Mouse (Mus musculus) E14TG2a.4 (cell line): ENCODE data around the gene Sept11.
A peak's percentile ranks its signal among the peaks of the same experiment; 100 is the strongest.

Source experiments
- H3K27me3 ChIP-seq: 2 replicates; pipeline ENCODE4 v1.6.1; 2014; ENCODE audit warnings: low read length, control low read depth; ENCODE audit not compliant: insufficient read depth
- H3K36me3 ChIP-seq: 2 replicates; pipeline ENCODE4 v1.6.1; 2014; ENCODE audit warnings: low read length, control low read depth; ENCODE audit not compliant: insufficient read depth
- H3K4me1 ChIP-seq: replicated peaks from 2 replicates; pipeline ENCODE4 v1.6.1; 2014; ENCODE audit warnings: low read depth, low read length, control low read depth
- H3K4me3 ChIP-seq: replicated peaks from 2 replicates; pipeline ENCODE4 v1.5.1; 2014; ENCODE audit warnings: mild to moderate bottlenecking, low read length
- H3K9me3 ChIP-seq: 2 replicates; pipeline ENCODE4 v1.6.1; 2014; ENCODE audit warnings: low read length, control low read depth
- CTCF ChIP-seq: conservative IDR thresholded peaks from 2 replicates; pipeline ENCODE4 v1.5.1; 2014; ENCODE audit warnings: low read length
- NANOG ChIP-seq: IDR thresholded peaks from 2 replicates; pipeline ENCODE4 v1.6.1; 2014; ENCODE audit warnings: borderline replicate concordance, low read length, mixed read lengths
- POU5F1 ChIP-seq: IDR thresholded peaks from 2 replicates; pipeline ENCODE4 v1.6.1; 2014; ENCODE audit warnings: low read length, borderline replicate concordance

Gene Sept11

GRCm38 (mm10) chr5:93092857-93093622 lies at the start of gene Sept11:
Sept11 (plus strand) TSS chr5:93093437.
- peak within 1 kb of the TSS; percentile 96 for H3K4me3 ChIP-seq
- no peak for TF ChIP-seq CTCF
- no peak for TF ChIP-seq NANOG
- TF ChIP-seq POU5F1, result no peak
- H3K9me3 ChIP-seq, result no peaks in the 10 kb centered on the region
- H3K27me3 ChIP-seq, result peaks cover 17% of the 10 kb centered on the region
- peaks cover 63% of the 10 kb centered on the region for H3K4me1 ChIP-seq
- peaks cover 12% of the 10 kb centered on the region for H3K36me3 ChIP-seq

DNA sequence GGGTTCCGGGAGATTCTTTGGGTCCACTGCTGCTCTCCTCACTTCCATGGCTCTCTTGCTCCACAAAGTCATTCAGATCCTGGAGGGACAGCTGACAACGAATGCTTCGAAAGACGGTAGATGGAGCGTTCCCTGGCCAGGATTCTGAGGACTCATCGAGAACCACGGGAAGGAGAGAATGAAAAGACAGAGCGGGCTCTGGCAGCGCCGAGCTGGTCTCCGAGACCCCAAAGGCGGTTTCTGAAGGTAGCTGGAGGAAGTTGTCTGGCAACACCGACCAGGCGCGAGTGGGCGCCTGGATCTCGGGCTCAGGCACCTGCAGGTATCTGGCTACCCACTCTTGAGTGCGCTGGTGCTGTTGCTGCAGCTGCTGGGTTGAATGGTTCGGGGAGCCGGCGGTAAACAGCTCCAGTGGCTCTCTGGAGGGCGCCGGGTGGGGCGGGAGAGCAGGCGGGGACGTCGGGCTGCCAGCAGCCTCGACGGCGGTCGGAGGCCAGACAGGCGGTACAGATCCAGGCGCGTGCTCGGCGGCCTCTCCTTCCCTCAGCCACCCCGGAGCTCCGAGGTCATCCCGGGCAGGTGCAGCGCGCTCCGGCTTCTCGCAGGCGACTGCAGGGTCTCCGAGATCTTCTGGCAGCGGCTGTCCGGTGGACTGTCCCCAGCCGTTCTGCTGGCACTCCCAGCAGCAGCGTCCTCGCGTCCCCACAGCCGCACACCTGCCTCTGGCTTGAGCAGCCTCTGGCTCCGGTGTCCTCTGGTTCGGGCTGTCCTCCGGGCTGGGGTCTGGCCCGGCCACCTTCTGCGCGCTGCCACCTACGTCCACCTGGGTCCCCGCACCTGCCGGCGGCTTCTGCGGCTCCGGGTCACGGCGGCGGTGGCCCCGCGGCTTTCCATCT lies 49.3 kb upstream of the Sept11 start:
- TF ChIP-seq CTCF (no peak), POU5F1 (no peak), NANOG (no peak)
- peaks cover 34% of the 10 kb centered on the region for H3K4me1 ChIP-seq
- no peaks in the 10 kb centered on the region for H3K36me3 ChIP-seq
- peak overlapping the region; percentile 86 for H3K4me3 ChIP-seq
- H3K27me3 ChIP-seq, result peaks cover 75% of the 10 kb centered on the region
- H3K9me3 ChIP-seq, result no peaks in the 10 kb centered on the region

GRCm38 (mm10) chr5:93044584-93045370 lies 48.5 kb upstream of the Sept11 start, which contains the start of gene Sowahb:
Sowahb (minus strand) TSS chr5:93045022.
- H3K9me3 ChIP-seq, result no peaks in the 10 kb centered on the region
- TF ChIP-seq NANOG (no peak), POU5F1 (no peak), CTCF (no peak)
- H3K27me3 ChIP-seq, result peaks cover 82% of the 10 kb centered on the region
- peaks cover 32% of the 10 kb centered on the region for H3K4me1 ChIP-seq
- H3K4me3 ChIP-seq, result peak within 1 kb of the TSS; percentile 86
- no peaks in the 10 kb centered on the region for H3K36me3 ChIP-seq

GRCm38 (mm10) chr5:93045371-93045714 lies 47.9 kb upstream of the Sept11 start:
- no peaks in the 10 kb centered on the region for H3K36me3 ChIP-seq
- no peaks in the 10 kb centered on the region for H3K9me3 ChIP-seq
- H3K4me3 ChIP-seq, result peak overlapping the region; percentile 86
- peaks cover 87% of the 10 kb centered on the region for H3K27me3 ChIP-seq
- TF ChIP-seq POU5F1 (no peak), CTCF (no peak), NANOG (no peak)
- H3K4me1 ChIP-seq, result peaks cover 26% of the 10 kb centered on the region

- Histone ChIP-seq H3K27me3 (peaks cover 86% of the 10 kb centered on the region), H3K4me3 (no peak overlapping the region), H3K36me3 (no peaks in the 10 kb centered on the region), H3K9me3 (no peaks in the 10 kb centered on the region), H3K4me1 (peaks cover 23% of the 10 kb centered on the region)
- TF ChIP-seq NANOG (no peak), POU5F1 (no peak), CTCF (no peak)
Measured at GRCm38 (mm10) chr5:93046306-93046845, 46.9 kb upstream of the Sept11 start.

GRCm38 (mm10) chr5:93048481-93049240 lies 44.6 kb upstream of the Sept11 start:
- Histone ChIP-seq H3K36me3 (no peaks in the 10 kb centered on the region), H3K4me3 (no peak overlapping the region), H3K9me3 (no peaks in the 10 kb centered on the region), H3K4me1 (peaks cover 14% of the 10 kb centered on the region), H3K27me3 (peaks cover 66% of the 10 kb centered on the region)
- no peak for TF ChIP-seq NANOG
- no peak for TF ChIP-seq POU5F1
- TF ChIP-seq CTCF, result no peak

DNA sequence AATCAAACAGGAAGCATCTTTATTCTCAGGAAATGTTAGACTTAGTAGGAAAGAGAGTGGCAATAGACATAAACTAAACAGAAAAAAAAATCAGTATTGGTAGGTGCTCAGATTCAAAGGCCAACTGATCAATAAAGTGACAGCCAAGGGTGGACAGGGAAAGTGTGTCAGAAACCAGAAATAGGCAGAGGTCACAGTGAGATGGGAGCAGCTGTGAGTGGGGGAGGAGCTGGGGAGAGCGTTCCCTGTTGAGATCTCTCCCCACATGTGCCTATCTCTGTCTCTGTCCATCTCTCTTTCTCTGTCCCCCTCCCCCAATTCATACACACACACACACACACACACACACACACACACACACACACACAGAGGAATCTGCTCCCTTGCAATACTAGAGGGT lies 43.3 kb upstream of the Sept11 start:
- Histone ChIP-seq H3K4me1 (peaks cover 17% of the 10 kb centered on the region), H3K9me3 (no peaks in the 10 kb centered on the region), H3K4me3 (no peak overlapping the region), H3K36me3 (no peaks in the 10 kb centered on the region), H3K27me3 (peaks cover 53% of the 10 kb centered on the region)
- TF ChIP-seq NANOG (no peak), POU5F1 (no peak), CTCF (no peak)
